Mouse (Mus musculus) stomach, embryonic 15.5 days (tissue): Measurements from ENCODE around the gene Iqsec2. TPM values are rescaled to one million over a fixed set of nuclear protein-coding genes. Genes with fewer than 3 reads are reported as not detected.
"Not testable (repeated sequence)": the region's sequence is repeated elsewhere in the genome, so short reads cannot be mapped to it uniquely, and the experiment has no call there.

ENCODE experiments used
- ATAC-seq: fragments of 200-750 bp; cut with Nextera tagmentation; 2 replicates; pipeline ENCODE4 v1.8.0; 2017; ENCODE audit warnings: low read depth, moderate number of reproducible peaks, moderate TSS enrichment; ENCODE audit not compliant: insufficient read depth, low FRiP score
- H3K27ac ChIP-seq: fragments of 300-500 bp; sonication (generic); 2 replicates; pipeline ENCODE4 v1.5.1; 2015; ENCODE audit warnings: mild to moderate bottlenecking, inconsistent platforms
- H3K27me3 ChIP-seq: fragments of 300-500 bp; sonication (generic); replicated peaks from 2 replicates; pipeline ENCODE4 v1.6.1; 2015; ENCODE audit warnings: inconsistent platforms
- H3K36me3 ChIP-seq: fragments of 300-500 bp; sonication (generic); 2 replicates; pipeline ENCODE4 v1.6.1; 2015; ENCODE audit warnings: inconsistent platforms
- H3K4me1 ChIP-seq: fragments of 300-500 bp; sonication (generic); 2 replicates; pipeline ENCODE4 v1.6.1; 2015; ENCODE audit warnings: inconsistent platforms
- H3K4me2 ChIP-seq: fragments of 300-500 bp; sonication (generic); 2 replicates; pipeline ENCODE4 v1.6.1; 2015; ENCODE audit warnings: mild to moderate bottlenecking, inconsistent platforms
- H3K4me3 ChIP-seq: fragments of 300-500 bp; sonication (generic); replicated peaks from 2 replicates; pipeline ENCODE4 v1.5.1; 2015; ENCODE audit warnings: inconsistent platforms
- H3K9ac ChIP-seq: fragments of 300-500 bp; sonication (generic); 2 replicates; pipeline ENCODE4 v1.6.1; 2015; ENCODE audit warnings: inconsistent platforms
- H3K9me3 ChIP-seq: fragments of 300-500 bp; sonication (generic); 2 replicates; pipeline ENCODE4 v1.6.1; 2016; ENCODE audit warnings: inconsistent platforms
- WGBS: fragments of 180-500 bp; shearing (Covaris S2); methylation state at CpG from one replicate; pipeline ENCODE4 v1.1.7; 2015; 5-methylcytosine and 5-hydroxymethylcytosine counted together
- polyA plus RNA-seq: library from polyadenylated mRNA; unstranded; fragments of >200 nt; fragmentation: Nextera tagmentation; extraction: Ambion mirVana; gene quantifications from 2 replicates; pipeline ENCODE4 v1.2.1, GENCODE M21; 2015

The Iqsec2 gene
- polyA plus RNA-seq, 1 experiment from 2014 or later: 2.7 TPM

GRCm38 (mm10) chrX:152222226-152222625, 78.2 kb downstream of the Iqsec2 start:
- no peak for ATAC-seq
- no peaks in the 10 kb centered on the region for H3K4me1 ChIP-seq
- no peak overlapping the region for H3K27ac ChIP-seq
- no peak overlapping the region for H3K4me2 ChIP-seq
- no peaks in the 10 kb centered on the region for H3K27me3 ChIP-seq
- no peaks in the 10 kb centered on the region for H3K36me3 ChIP-seq
- H3K9me3 ChIP-seq: no peaks in the 10 kb centered on the region
- no peak overlapping the region for H3K9ac ChIP-seq
- no peak overlapping the region for H3K4me3 ChIP-seq
- WGBS: 55% methylated on average over 9 of the region's 9 CpGs

- no peak for ATAC-seq
- Histone ChIP-seq H3K27me3 (no peaks in the 10 kb centered on the region), H3K36me3 (no peaks in the 10 kb centered on the region), H3K4me1 (no peaks in the 10 kb centered on the region), H3K9ac (no peak overlapping the region), H3K4me3 (no peak overlapping the region), H3K27ac (no peak overlapping the region), H3K4me2 (no peak overlapping the region), H3K9me3 (no peaks in the 10 kb centered on the region)
- WGBS: 82% methylated on average over 6 of the region's 6 CpGs
These were observed 79.2 kb downstream of the Iqsec2 start for GRCm38 (mm10) chrX:152223313-152223712.

- Histone ChIP-seq H3K9ac (no peak overlapping the region), H3K9me3 (no peaks in the 10 kb centered on the region), H3K27me3 (no peaks in the 10 kb centered on the region), H3K27ac (no peak overlapping the region), H3K4me2 (no peak overlapping the region), H3K36me3 (no peaks in the 10 kb centered on the region), H3K4me1 (no peaks in the 10 kb centered on the region), H3K4me3 (no peak overlapping the region)
- WGBS: 75% methylated on average over 5 of the region's 5 CpGs
- peak; percentile 10; the same call in 1 of the 2 replicates for ATAC-seq
These were observed 80.2 kb downstream of the Iqsec2 start for GRCm38 (mm10) chrX:152224280-152224679.

GRCm38 (mm10) chrX:152232781-152233763, 89.0 kb downstream of the Iqsec2 start, which contains the start of gene Kdm5c:
Gene Kdm5c, plus strand, starts transcription at chrX:152233020.
- Histone ChIP-seq H3K27ac (peak within 1 kb of the TSS; percentile 69; the same call in 1 of the 2 replicates), H3K4me3 (peak within 1 kb of the TSS; percentile 87), H3K27me3 (no peaks in the 10 kb centered on the region), H3K36me3 (no peaks in the 10 kb centered on the region), H3K4me2 (peak within 1 kb of the TSS; percentile 64), H3K9ac (peak within 1 kb of the TSS; percentile 77), H3K4me1 (no peaks in the 10 kb centered on the region), H3K9me3 (no peaks in the 10 kb centered on the region)
- peak; percentile 99 for ATAC-seq
- WGBS: under 1% methylated on average over 69 of the region's 69 CpGs

- ATAC-seq: no peak
- H3K36me3 ChIP-seq: no peaks in the 10 kb centered on the region
- H3K9ac ChIP-seq: peak overlapping the region; percentile 77; the same call in 1 of the 2 replicates
- H3K9me3 ChIP-seq: no peaks in the 10 kb centered on the region
- no peak overlapping the region for H3K27ac ChIP-seq
- WGBS: 16% methylated on average over 3 of the region's 3 CpGs
- no peaks in the 10 kb centered on the region for H3K27me3 ChIP-seq
- H3K4me3 ChIP-seq: peak overlapping the region; percentile 87
- peak overlapping the region; percentile 64 for H3K4me2 ChIP-seq
- H3K4me1 ChIP-seq: no peaks in the 10 kb centered on the region
These were observed 90.1 kb downstream of the Iqsec2 start for GRCm38 (mm10) chrX:152234125-152234524.

GRCm38 (mm10) chrX:152235758-152236157, 91.7 kb downstream of the Iqsec2 start:
- Histone ChIP-seq H3K36me3 (peaks cover 6% of the 10 kb centered on the region), H3K27ac (no peak overlapping the region), H3K4me1 (no peaks in the 10 kb centered on the region), H3K27me3 (no peaks in the 10 kb centered on the region), H3K4me2 (no peak overlapping the region), H3K4me3 (no peak overlapping the region), H3K9ac (no peak overlapping the region), H3K9me3 (no peaks in the 10 kb centered on the region)
- no peak for ATAC-seq
- WGBS: 58% methylated on average over 2 of the region's 2 CpGs

GRCm38 (mm10) chrX:152243140-152243539, 99.1 kb downstream of the Iqsec2 start:
- H3K36me3 ChIP-seq: peaks cover 36% of the 10 kb centered on the region
- not testable (repeated sequence) for H3K9ac ChIP-seq, H3K27me3 ChIP-seq, H3K4me2 ChIP-seq, H3K9me3 ChIP-seq, H3K4me1 ChIP-seq, ATAC-seq, H3K27ac ChIP-seq, H3K4me3 ChIP-seq
- 84% methylated on average over 6 of the region's 6 CpGs for WGBS

- Histone ChIP-seq H3K4me1 (no peaks in the 10 kb centered on the region), H3K36me3 (peaks cover 39% of the 10 kb centered on the region), H3K9ac (no peak overlapping the region), H3K27ac (no peak overlapping the region), H3K4me2 (no peak overlapping the region), H3K9me3 (no peaks in the 10 kb centered on the region), H3K27me3 (no peaks in the 10 kb centered on the region), H3K4me3 (no peak overlapping the region)
- WGBS: 88% methylated on average over 2 of the region's 2 CpGs
- ATAC-seq: no peak
These were observed 100.6 kb downstream of the Iqsec2 start for GRCm38 (mm10) chrX:152244492-152245189.

- Histone ChIP-seq H3K4me2 (no peak overlapping the region), H3K27me3 (no peaks in the 10 kb centered on the region), H3K9me3 (no peaks in the 10 kb centered on the region), H3K4me3 (no peak overlapping the region), H3K36me3 (peaks cover 60% of the 10 kb centered on the region), H3K27ac (no peak overlapping the region), H3K4me1 (no peaks in the 10 kb centered on the region), H3K9ac (no peak overlapping the region)
- WGBS: 96% methylated on average over 11 of the region's 11 CpGs
- ATAC-seq: no peak
These were observed 127.1 kb downstream of the Iqsec2 start for GRCm38 (mm10) chrX:152271189-152271588.

Other genes starting within 250 kb of the Iqsec2 start
- 180 and 208 TPM in 2 replicates for gene Hsd17b10, start 142.4 kb upstream of the Iqsec2 start, polyA plus RNA-seq
- gene Ribc1, start 128.0 kb upstream of the Iqsec2 start, polyA plus RNA-seq: 2.5 and 2.8 TPM in 2 replicates
- gene Smc1a, start 127.8 kb upstream of the Iqsec2 start, polyA plus RNA-seq: 92.1 and 102 TPM in 2 replicates
- 34.4 and 39.6 TPM in 2 replicates for gene Kdm5c, start 88.8 kb downstream of the Iqsec2 start, polyA plus RNA-seq
- gene Kantr, start 183.2 kb downstream of the Iqsec2 start, polyA plus RNA-seq: 15.7 and 16.4 TPM in 2 replicates
- 29.8 and 34.0 TPM in 2 replicates for gene Tspyl2, start 198.2 kb downstream of the Iqsec2 start, polyA plus RNA-seq
- 2.9 TPM in 2 replicates for gene Gpr173, start 224.4 kb downstream of the Iqsec2 start, polyA plus RNA-seq